Comparison of ENCODE assay signal across 12 mouse cellular contexts in genomic region chr19:59330816-59331225, GRCm38 (mm10).
"Had no signal": no experiment of that assay in that cellular context is flagged by ENCODE, and none has a peak within 500 bp of the region (broad histone marks: within the 10 kb centered on the region; RNA-seq: fewer than 3 reads in every experiment).

No protein-coding gene starts in this region.

- H3K4me1 ChIP-seq: kidney, embryonic 15.5 days; limb, embryonic 12.5 days; lung, embryonic 15.5 days; midbrain, embryonic 15.5 days had no signal

- H3K4me2 ChIP-seq: kidney, embryonic 15.5 days; limb, embryonic 12.5 days; lung, embryonic 15.5 days; midbrain, embryonic 11.5 days; midbrain, embryonic 15.5 days had no signal

- H3K27me3 ChIP-seq: kidney, embryonic 15.5 days; limb, embryonic 12.5 days; lung, embryonic 15.5 days; midbrain, embryonic 15.5 days had no signal

- H3K36me3 ChIP-seq: lung, embryonic 15.5 days; midbrain, embryonic 15.5 days had no signal

- DNase-seq: kidney, adult 2 months; kidney, postnatal 14 days; layer of hippocampus, adult 9-11 months; right cerebral cortex, adult 18-20 months; right cerebral cortex, postnatal 25 days; thymus, postnatal 14 days had no signal

- H3K4me3 ChIP-seq: kidney, embryonic 15.5 days; limb, embryonic 12.5 days; lung, embryonic 15.5 days; midbrain, embryonic 15.5 days had no signal

- ATAC-seq: intestine, embryonic 16.5 days; midbrain, embryonic 15.5 days had no signal

- H3K9ac ChIP-seq: kidney, embryonic 15.5 days; limb, embryonic 12.5 days; lung, embryonic 15.5 days; midbrain, embryonic 15.5 days had no signal

- H3K27ac ChIP-seq: kidney, embryonic 15.5 days; limb, embryonic 12.5 days; lung, embryonic 15.5 days; midbrain, embryonic 15.5 days had no signal

- H3K9me3 ChIP-seq: kidney, embryonic 15.5 days; limb, embryonic 12.5 days; lung, embryonic 15.5 days; midbrain, embryonic 15.5 days had no signal
